Mouse (Mus musculus): ENCODE measurements around the gene Saysd1. TPM values are rescaled to one million over a fixed set of nuclear protein-coding genes. Genes with fewer than 3 reads are reported as not detected.

Saysd1 gene
- 8.7 TPM for total RNA-seq (2023)

GRCm38 (mm10) chr14:20138484-20139355 lies at the start of gene Saysd1:
Gene Saysd1, minus strand, starts transcription at chr14:20138534.

GRCm38 (mm10) chr14:20181466-20181921 lies 43.2 kb upstream of the Saysd1 start, which contains the start of gene Kcnk5:
Gene Kcnk5, minus strand, starts transcription at chr14:20181809.

Other genes starting within 250 kb of the Saysd1 start
- gene Gng2, start 160.9 kb downstream of the Saysd1 start, total RNA-seq (2023): 37.7 TPM
- 1.7 TPM for gene Kcnk5, start 43.3 kb upstream of the Saysd1 start, total RNA-seq (2023)
- gene Kcnk16, start 130.7 kb upstream of the Saysd1 start, total RNA-seq (2023): not detected
- gene Nudt13, start 156.2 kb upstream of the Saysd1 start, total RNA-seq (2023): 19.0 TPM
- 37.2 TPM for gene Ecd, start 209.6 kb upstream of the Saysd1 start, total RNA-seq (2023)
- 44.9 TPM for gene Fam149b, start 209.6 kb upstream of the Saysd1 start, total RNA-seq (2023)